Mouse (Mus musculus) heart, embryonic 11.5 days (tissue): Measurements from ENCODE around the gene Rnf5. TPM values are rescaled to one million over a fixed set of nuclear protein-coding genes. Genes with fewer than 3 reads are reported as not detected.
A peak's percentile ranks its signal among the peaks of the same experiment; 100 is the strongest.

Experiments used
- ATAC-seq: fragments of 200-750 bp; cut with Nextera tagmentation; replicated peaks from 2 replicates; pipeline ENCODE4 v1.8.0; 2017; ENCODE audit warnings: moderate library complexity; ENCODE audit not compliant: insufficient number of reproducible peaks, low FRiP score, low TSS enrichment
- H3K27ac ChIP-seq: fragments of 300-500 bp; sonication (generic); 2 replicates; pipeline ENCODE4 v1.5.1; 2014; ENCODE audit warnings: mild to moderate bottlenecking, low read depth, low read length
- H3K27me3 ChIP-seq: fragments of 300-500 bp; sonication (generic); 2 replicates; pipeline ENCODE4 v1.6.1; 2014; ENCODE audit warnings: mild to moderate bottlenecking, low read length, mixed read lengths; ENCODE audit not compliant: control insufficient read depth, insufficient read depth
- H3K36me3 ChIP-seq: fragments of 300-500 bp; sonication (generic); 2 replicates; pipeline ENCODE4 v1.6.1; 2014; ENCODE audit warnings: mild to moderate bottlenecking, low read length, moderate library complexity, mixed read lengths; ENCODE audit not compliant: control insufficient read depth, insufficient read depth
- H3K4me1 ChIP-seq: fragments of 300-500 bp; sonication (generic); 2 replicates; pipeline ENCODE4 v1.6.1; 2014; ENCODE audit warnings: low read length; ENCODE audit not compliant: control insufficient read depth, insufficient read depth
- H3K4me2 ChIP-seq: fragments of 300-500 bp; sonication (generic); 2 replicates; pipeline ENCODE4 v1.6.1; 2014; ENCODE audit warnings: mild to moderate bottlenecking, moderate library complexity
- H3K4me3 ChIP-seq: fragments of 300-500 bp; sonication (generic); 2 replicates; pipeline ENCODE4 v1.5.1; 2014; ENCODE audit warnings: low read depth, low read length
- H3K9ac ChIP-seq: fragments of 300-500 bp; sonication (generic); 2 replicates; pipeline ENCODE4 v1.6.1; 2014; ENCODE audit warnings: mild to moderate bottlenecking, low read depth, low read length, moderate library complexity
- H3K9me3 ChIP-seq: fragments of 300-500 bp; sonication (generic); replicated peaks from 2 replicates; pipeline ENCODE4 v1.6.1; 2016; ENCODE audit warnings: low read length; ENCODE audit not compliant: control insufficient read depth
- WGBS: fragments of 180-500 bp; shearing (Covaris S2); extraction: QIAGEN DNeasy Blood & Tissue Kit; methylation state at CpG from one replicate; pipeline ENCODE4 v1.1.7; 2014; ENCODE audit not compliant: insufficient replicate concordance; 5-methylcytosine and 5-hydroxymethylcytosine counted together
- polyA plus RNA-seq: library from polyadenylated mRNA; unstranded; fragments of >200 nt; fragmentation: Nextera tagmentation; extraction: Ambion mirVana; gene quantifications from 2 replicates; pipeline ENCODE4 v1.2.1, GENCODE M21; 2014

The Rnf5 gene
- polyA plus RNA-seq, 1 experiment from 2014 or later = 94.7 TPM

- no peaks in the 10 kb centered on the region for H3K27me3 ChIP-seq
- no peak for ATAC-seq
- H3K4me3 ChIP-seq = no peak overlapping the region
- no peak overlapping the region for H3K9ac ChIP-seq
- H3K27ac ChIP-seq = no peak overlapping the region
- no peaks in the 10 kb centered on the region for H3K9me3 ChIP-seq
- 89% methylated on average over 8 of the region's 8 CpGs for WGBS
- no peak overlapping the region for H3K4me2 ChIP-seq
- H3K4me1 ChIP-seq = peaks cover under 1% of the 10 kb centered on the region; the same call in 1 of the 2 replicates
- H3K36me3 ChIP-seq = peaks cover 8% of the 10 kb centered on the region
Observed at GRCm38 (mm10) chr17:34621006-34621405, 17.5 kb upstream of the Rnf5 start.

- Histone ChIP-seq H3K9ac (no peak overlapping the region), H3K4me3 (no peak overlapping the region), H3K27me3 (no peaks in the 10 kb centered on the region), H3K27ac (no peak overlapping the region), H3K4me1 (no peaks in the 10 kb centered on the region), H3K9me3 (no peaks in the 10 kb centered on the region), H3K4me2 (no peak overlapping the region), H3K36me3 (peaks cover 10% of the 10 kb centered on the region)
- 14% methylated on average over 6 of the region's 6 CpGs for WGBS
- ATAC-seq = no peak
Observed at GRCm38 (mm10) chr17:34618999-34619398, 15.5 kb upstream of the Rnf5 start.

DNA sequence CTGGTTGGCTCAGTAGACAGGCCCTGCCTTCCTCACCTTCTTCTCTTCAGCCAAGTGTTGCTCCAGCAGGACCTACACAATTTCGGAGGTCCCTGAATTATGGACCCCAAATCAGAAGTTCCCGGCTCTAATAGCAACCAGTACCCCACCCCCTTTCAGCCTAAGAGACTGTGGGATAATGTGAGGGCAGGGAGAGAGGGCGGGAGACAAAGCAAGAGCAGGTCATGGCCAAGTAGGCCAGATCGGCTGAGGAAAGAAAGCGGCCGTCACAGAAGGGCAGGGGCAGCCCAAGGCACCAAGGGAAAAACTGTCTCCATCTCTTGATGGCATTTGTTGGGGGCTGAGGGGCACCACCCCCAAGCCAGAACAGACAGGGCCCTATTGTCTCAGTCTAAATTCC, 12.4 kb upstream of the Rnf5 start, which contains the start of gene Egfl8:
Gene Egfl8 (minus strand): TSS at position 101 of the 400 bp plus-strand sequence.
- H3K4me1 ChIP-seq = no peaks in the 10 kb centered on the region
- H3K27me3 ChIP-seq = no peaks in the 10 kb centered on the region
- peaks cover 16% of the 10 kb centered on the region for H3K36me3 ChIP-seq
- no peak for ATAC-seq
- no peak within 1 kb of the TSS for H3K27ac ChIP-seq
- no peak within 1 kb of the TSS for H3K4me3 ChIP-seq
- no peak within 1 kb of the TSS for H3K4me2 ChIP-seq
- WGBS = 73% methylated on average over 6 of the region's 6 CpGs
- H3K9me3 ChIP-seq = no peaks in the 10 kb centered on the region
- 0 out of 2 replicates have a peak within 1 kb of the TSS, but pooled peaks have one; percentile 16 for H3K9ac ChIP-seq

DNA sequence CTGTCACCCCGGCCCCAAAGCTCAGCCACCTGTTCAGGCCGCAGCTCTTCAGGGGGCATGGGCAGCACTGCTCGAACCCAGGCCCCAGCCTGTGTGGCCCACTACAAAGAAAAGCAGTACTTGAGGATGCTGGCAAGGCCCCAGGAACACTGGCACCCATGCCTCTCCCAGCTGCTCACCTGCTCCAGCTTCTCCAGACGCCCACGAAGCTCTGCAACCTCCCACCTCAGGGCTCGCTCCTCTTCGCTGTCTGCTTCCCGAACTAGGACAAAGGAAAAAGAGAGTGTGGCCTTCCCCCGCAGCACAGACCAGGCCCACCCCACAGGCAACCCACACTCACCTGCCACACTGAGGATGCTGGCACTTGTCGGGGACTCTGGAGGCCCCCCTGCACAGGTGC, 10.3 kb upstream of the Rnf5 start:
- Histone ChIP-seq H3K4me3 (no peak overlapping the region), H3K36me3 (peaks cover 13% of the 10 kb centered on the region), H3K9ac (no peak overlapping the region), H3K4me1 (peaks cover 1% of the 10 kb centered on the region; the same call in 1 of the 2 replicates), H3K9me3 (no peaks in the 10 kb centered on the region), H3K27ac (no peak overlapping the region), H3K27me3 (no peaks in the 10 kb centered on the region), H3K4me2 (no peak overlapping the region)
- no peak for ATAC-seq
- WGBS = 80% methylated on average over 10 of the region's 10 CpGs

DNA sequence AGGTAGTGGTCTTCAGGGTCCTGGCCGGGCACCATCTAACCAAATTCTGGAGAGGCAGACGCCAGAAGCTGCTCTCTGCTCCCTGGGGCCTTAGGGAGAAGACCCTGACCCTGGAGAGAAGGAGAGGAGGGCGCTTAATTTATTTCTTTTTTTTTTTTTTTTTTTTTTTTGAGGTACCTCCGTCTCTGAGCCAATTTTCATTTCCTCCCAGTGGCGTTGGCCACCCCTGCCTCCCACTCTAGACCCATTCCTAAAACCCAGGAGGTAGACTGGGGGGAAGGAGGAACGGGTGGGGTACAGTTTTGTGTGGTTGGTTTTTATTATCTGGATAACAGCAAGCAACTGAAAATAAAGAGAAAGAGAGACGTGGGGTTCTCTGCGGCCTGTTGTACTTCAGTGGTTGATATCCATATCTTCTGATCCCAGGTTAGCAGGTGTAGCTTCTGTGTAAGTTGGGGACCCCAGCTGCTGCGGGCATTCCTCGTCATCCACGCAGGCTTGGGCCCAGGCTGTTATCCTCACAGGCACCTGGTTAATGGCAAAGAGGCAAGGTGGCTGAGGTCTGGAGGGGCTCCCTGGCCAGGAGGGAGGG, 9.7 kb upstream of the Rnf5 start:
- Histone ChIP-seq H3K4me1 (peaks cover 8% of the 10 kb centered on the region), H3K27ac (no peak overlapping the region), H3K4me2 (no peak overlapping the region), H3K9ac (no peak overlapping the region), H3K36me3 (peaks cover 13% of the 10 kb centered on the region), H3K9me3 (no peaks in the 10 kb centered on the region), H3K27me3 (no peaks in the 10 kb centered on the region), H3K4me3 (no peak overlapping the region)
- WGBS = 85% methylated on average over 11 of the region's 11 CpGs
- ATAC-seq = no peak

GRCm38 (mm10) chr17:34611050-34611449, 7.6 kb upstream of the Rnf5 start:
- H3K4me3 ChIP-seq = no peak overlapping the region
- H3K36me3 ChIP-seq = peaks cover 13% of the 10 kb centered on the region
- peaks cover 17% of the 10 kb centered on the region for H3K4me1 ChIP-seq
- H3K9me3 ChIP-seq = no peaks in the 10 kb centered on the region
- H3K9ac ChIP-seq = no peak overlapping the region
- no peaks in the 10 kb centered on the region for H3K27me3 ChIP-seq
- ATAC-seq = no peak
- no peak overlapping the region for H3K27ac ChIP-seq
- no peak overlapping the region for H3K4me2 ChIP-seq
- 92% methylated on average over 8 of the region's 8 CpGs for WGBS

GRCm38 (mm10) chr17:34607997-34608396, 4.5 kb upstream of the Rnf5 start:
- no peak overlapping the region for H3K4me2 ChIP-seq
- 87% methylated on average over 7 of the region's 7 CpGs for WGBS

GRCm38 (mm10) chr17:34606186-34607039, 2.9 kb upstream of the Rnf5 start:
- ATAC-seq = no peak
- H3K36me3 ChIP-seq = peaks cover 4% of the 10 kb centered on the region
- no peaks in the 10 kb centered on the region for H3K9me3 ChIP-seq
- peaks cover 35% of the 10 kb centered on the region for H3K4me1 ChIP-seq
- H3K27me3 ChIP-seq = no peaks in the 10 kb centered on the region
- H3K4me3 ChIP-seq = peak overlapping the region; percentile 99
- H3K9ac ChIP-seq = peak overlapping the region; percentile 91
- 15% methylated on average over 32 of the region's 32 CpGs for WGBS
- peak overlapping the region; percentile 91 for H3K27ac ChIP-seq
- peak overlapping the region; percentile 99 for H3K4me2 ChIP-seq

More at GRCm38 (mm10) chr17:34607997-34608396, 4.5 kb upstream of the Rnf5 start:
- Histone ChIP-seq H3K4me3 (no peak overlapping the region), H3K36me3 (peaks cover 11% of the 10 kb centered on the region), H3K27ac (no peak overlapping the region), H3K9me3 (no peaks in the 10 kb centered on the region), H3K27me3 (no peaks in the 10 kb centered on the region), H3K4me1 (peaks cover 27% of the 10 kb centered on the region), H3K9ac (no peak overlapping the region)
- no peak for ATAC-seq
